Mouse (Mus musculus) ES-Bruce4 (cell line): ENCODE data around the gene Mb.

Source experiments
- CTCF ChIP-seq: IDR thresholded peaks from one replicate; pipeline ENCODE4 v1.8.1; 2011; ENCODE audit warnings: low read depth, low read length
- EP300 ChIP-seq: IDR thresholded peaks from 2 replicates; pipeline ENCODE4 v1.6.1; 2011; ENCODE audit warnings: low read depth, low read length; ENCODE audit not compliant: insufficient read depth
- POLR2A ChIP-seq: IDR thresholded peaks from one replicate; pipeline ENCODE4 v1.8.1; 2011; ENCODE audit warnings: low read length; ENCODE audit not compliant: insufficient read depth

DNA sequence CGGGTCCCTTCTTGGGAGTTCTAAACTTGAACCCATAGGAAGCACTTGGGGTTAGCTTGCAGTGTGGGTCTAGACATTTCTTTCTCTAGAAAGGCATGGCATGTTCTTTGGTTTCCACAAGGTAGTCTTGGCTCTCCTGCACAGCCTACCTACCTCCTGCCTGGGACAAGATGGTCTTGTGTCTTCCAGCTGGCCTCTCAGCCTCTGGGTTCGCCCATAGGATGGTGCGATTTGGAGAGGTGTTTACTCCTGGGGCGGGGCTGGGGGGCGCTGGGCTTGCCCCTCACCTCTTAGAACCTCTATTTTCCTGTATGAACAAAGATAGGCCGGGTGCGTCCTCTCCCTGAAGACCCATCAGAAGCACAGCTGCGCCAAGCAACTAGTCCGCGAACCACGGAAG lies 63.3 kb downstream of the Mb start:
- TF ChIP-seq EP300 = no peak
- TF ChIP-seq POLR2A = no peak
- TF ChIP-seq CTCF = no peak
